Mouse (Mus musculus): ENCODE measurements at regions not wholly inside any gene's neighbourhood (a gene's known extent, or its start where the extent isn't known, plus 50 kb on each side); places are given as distances from the start of the nearest gene placed in this dataset.

GRCm38 (mm10) chr10:120587854-120588633 lies 111.8 kb upstream of the Hmga2 start:
- no peaks in the 10 kb centered on the region for H3K36me3 ChIP-seq (ENCODE audit: control insufficient read depth, insufficient read depth)
- no peaks in the 10 kb centered on the region for H3K27me3 ChIP-seq (ENCODE audit: control insufficient read depth, insufficient read depth, low read length)
- no peak overlapping the region for H3K27ac ChIP-seq (ENCODE audit: low read length)
- no peak for ATAC-seq (replicated peaks; ENCODE audit: extremely low read depth, insufficient read depth, low FRiP score)
- H3K9me3 ChIP-seq (replicated peaks; ENCODE audit: control insufficient read depth, low read length), result no peaks in the 10 kb centered on the region
- no peak overlapping the region for H3K4me2 ChIP-seq (ENCODE audit: low read depth, low read length)
- H3K4me3 ChIP-seq (ENCODE audit: low read length), result no peak overlapping the region
- 76% methylated on average over 8 of the region's 8 CpGs for WGBS
- H3K9ac ChIP-seq (ENCODE audit: low read length), result no peak overlapping the region
- H3K4me1 ChIP-seq (ENCODE audit: control insufficient read depth, insufficient read depth, low read length), result no peaks in the 10 kb centered on the region

- H3K27ac ChIP-seq (ENCODE audit: low read length), result no peak overlapping the region
- ATAC-seq (replicated peaks; ENCODE audit: extremely low read depth, insufficient read depth, low FRiP score), result no peak
- H3K4me3 ChIP-seq (ENCODE audit: low read length), result no peak overlapping the region
- no peak overlapping the region for H3K4me2 ChIP-seq (ENCODE audit: low read depth, low read length)
- no peaks in the 10 kb centered on the region for H3K36me3 ChIP-seq (ENCODE audit: control insufficient read depth, insufficient read depth)
- no peaks in the 10 kb centered on the region for H3K27me3 ChIP-seq (ENCODE audit: control insufficient read depth, insufficient read depth, low read length)
- peaks cover 6% of the 10 kb centered on the region for H3K4me1 ChIP-seq (ENCODE audit: control insufficient read depth, insufficient read depth, low read length)
- WGBS, result 80% methylated on average over 3 of the region's 3 CpGs
- H3K9me3 ChIP-seq (replicated peaks; ENCODE audit: control insufficient read depth, low read length), result no peaks in the 10 kb centered on the region
- H3K9ac ChIP-seq (ENCODE audit: low read length), result no peak overlapping the region
Measured at GRCm38 (mm10) chr10:120587179-120587578, 110.9 kb upstream of the Hmga2 start.

GRCm38 (mm10) chr10:120582497-120582896 lies 106.2 kb upstream of the Hmga2 start:
- Histone ChIP-seq H3K27ac (ENCODE audit: low read length) (no peak overlapping the region), H3K27me3 (ENCODE audit: control insufficient read depth, insufficient read depth, low read length) (no peaks in the 10 kb centered on the region), H3K4me1 (ENCODE audit: control insufficient read depth, insufficient read depth, low read length) (peaks cover 7% of the 10 kb centered on the region), H3K4me2 (ENCODE audit: low read depth, low read length) (peak overlapping the region; percentile 47), H3K36me3 (ENCODE audit: control insufficient read depth, insufficient read depth) (no peaks in the 10 kb centered on the region), H3K9ac (ENCODE audit: low read length) (no peak overlapping the region), H3K4me3 (ENCODE audit: low read length) (no peak overlapping the region), H3K9me3 (replicated peaks; ENCODE audit: control insufficient read depth, low read length) (no peaks in the 10 kb centered on the region)
- 10% methylated on average over 7 of the region's 7 CpGs for WGBS
- ATAC-seq (replicated peaks; ENCODE audit: extremely low read depth, insufficient read depth, low FRiP score), result no peak

- peaks cover 7% of the 10 kb centered on the region for H3K4me1 ChIP-seq (ENCODE audit: control insufficient read depth, insufficient read depth, low read length)
- WGBS, result 87% methylated on average over 6 of the region's 6 CpGs
- ATAC-seq (replicated peaks; ENCODE audit: extremely low read depth, insufficient read depth, low FRiP score), result no peak
- no peaks in the 10 kb centered on the region for H3K9me3 ChIP-seq (replicated peaks; ENCODE audit: control insufficient read depth, low read length)
- H3K9ac ChIP-seq (ENCODE audit: low read length), result no peak overlapping the region
- H3K36me3 ChIP-seq (ENCODE audit: control insufficient read depth, insufficient read depth), result no peaks in the 10 kb centered on the region
- H3K27ac ChIP-seq (ENCODE audit: low read length), result no peak overlapping the region
- no peaks in the 10 kb centered on the region for H3K27me3 ChIP-seq (ENCODE audit: control insufficient read depth, insufficient read depth, low read length)
- H3K4me2 ChIP-seq (ENCODE audit: low read depth, low read length), result no peak overlapping the region
- H3K4me3 ChIP-seq (ENCODE audit: low read length), result no peak overlapping the region
Measured at GRCm38 (mm10) chr10:120581547-120581946, 105.3 kb upstream of the Hmga2 start.

GRCm38 (mm10) chr10:120576886-120577285 lies 100.6 kb upstream of the Hmga2 start:
- H3K27me3 ChIP-seq (ENCODE audit: control insufficient read depth, insufficient read depth, low read length), result no peaks in the 10 kb centered on the region
- no peaks in the 10 kb centered on the region for H3K9me3 ChIP-seq (replicated peaks; ENCODE audit: control insufficient read depth, low read length)
- no peak overlapping the region for H3K4me2 ChIP-seq (ENCODE audit: low read depth, low read length)
- H3K4me3 ChIP-seq (ENCODE audit: low read length), result no peak overlapping the region
- no peak overlapping the region for H3K27ac ChIP-seq (ENCODE audit: low read length)
- no peak overlapping the region for H3K9ac ChIP-seq (ENCODE audit: low read length)
- WGBS, result 61% methylated on average over 5 of the region's 5 CpGs
- H3K4me1 ChIP-seq (ENCODE audit: control insufficient read depth, insufficient read depth, low read length), result 0 out of 2 replicates have a peak, but pooled peaks cover 2% of the 10 kb centered on the region
- H3K36me3 ChIP-seq (ENCODE audit: control insufficient read depth, insufficient read depth), result no peaks in the 10 kb centered on the region
- no peak for ATAC-seq (replicated peaks; ENCODE audit: extremely low read depth, insufficient read depth, low FRiP score)

- Histone ChIP-seq H3K4me3 (ENCODE audit: low read length) (no peak overlapping the region), H3K4me1 (ENCODE audit: control insufficient read depth, insufficient read depth, low read length) (0 out of 2 replicates have a peak, but pooled peaks cover 2% of the 10 kb centered on the region), H3K4me2 (ENCODE audit: low read depth, low read length) (no peak overlapping the region), H3K36me3 (ENCODE audit: control insufficient read depth, insufficient read depth) (no peaks in the 10 kb centered on the region), H3K9me3 (replicated peaks; ENCODE audit: control insufficient read depth, low read length) (no peaks in the 10 kb centered on the region), H3K27ac (ENCODE audit: low read length) (no peak overlapping the region), H3K27me3 (ENCODE audit: control insufficient read depth, insufficient read depth, low read length) (no peaks in the 10 kb centered on the region), H3K9ac (ENCODE audit: low read length) (no peak overlapping the region)
- ATAC-seq (replicated peaks; ENCODE audit: extremely low read depth, insufficient read depth, low FRiP score), result no peak
- 37% methylated on average over 4 of the region's 4 CpGs for WGBS
Measured at GRCm38 (mm10) chr10:120576148-120576547, 99.9 kb upstream of the Hmga2 start.

GRCm38 (mm10) chr10:120571340-120571739 lies 95.1 kb upstream of the Hmga2 start:
- ATAC-seq (replicated peaks; ENCODE audit: extremely low read depth, insufficient read depth, low FRiP score), result no peak
- WGBS, result 10% methylated on average over 6 of the region's 6 CpGs
- Histone ChIP-seq H3K4me3 (ENCODE audit: low read length) (no peak overlapping the region), H3K9me3 (replicated peaks; ENCODE audit: control insufficient read depth, low read length) (no peaks in the 10 kb centered on the region), H3K36me3 (ENCODE audit: control insufficient read depth, insufficient read depth) (no peaks in the 10 kb centered on the region), H3K27ac (ENCODE audit: low read length) (no peak overlapping the region), H3K9ac (ENCODE audit: low read length) (no peak overlapping the region), H3K27me3 (ENCODE audit: control insufficient read depth, insufficient read depth, low read length) (no peaks in the 10 kb centered on the region), H3K4me2 (ENCODE audit: low read depth, low read length) (no peak overlapping the region), H3K4me1 (ENCODE audit: control insufficient read depth, insufficient read depth, low read length) (0 out of 2 replicates have a peak, but pooled peaks cover 2% of the 10 kb centered on the region)

- WGBS, result 97% methylated on average over 4 of the region's 4 CpGs
- no peak overlapping the region for H3K4me3 ChIP-seq (ENCODE audit: low read length)
- no peak for ATAC-seq (replicated peaks; ENCODE audit: extremely low read depth, insufficient read depth, low FRiP score)
- no peaks in the 10 kb centered on the region for H3K36me3 ChIP-seq (ENCODE audit: control insufficient read depth, insufficient read depth)
- peaks cover 10% of the 10 kb centered on the region; the same call in 1 of the 2 replicates for H3K4me1 ChIP-seq (ENCODE audit: control insufficient read depth, insufficient read depth, low read length)
- no peaks in the 10 kb centered on the region for H3K9me3 ChIP-seq (replicated peaks; ENCODE audit: control insufficient read depth, low read length)
- H3K27me3 ChIP-seq (ENCODE audit: control insufficient read depth, insufficient read depth, low read length), result no peaks in the 10 kb centered on the region
- no peak overlapping the region for H3K4me2 ChIP-seq (ENCODE audit: low read depth, low read length)
- H3K27ac ChIP-seq (ENCODE audit: low read length), result no peak overlapping the region
- no peak overlapping the region for H3K9ac ChIP-seq (ENCODE audit: low read length)
Measured at GRCm38 (mm10) chr10:120565992-120566391, 89.7 kb upstream of the Hmga2 start.

GRCm38 (mm10) chr10:120564859-120565258 lies 88.6 kb upstream of the Hmga2 start:
- H3K9ac ChIP-seq (ENCODE audit: low read length), result no peak overlapping the region

More at GRCm38 (mm10) chr10:120564859-120565258, 88.6 kb upstream of the Hmga2 start:
- H3K4me3 ChIP-seq (ENCODE audit: low read length), result no peak overlapping the region
- peak overlapping the region; percentile 31; the same call in 1 of the 2 replicates for H3K4me2 ChIP-seq (ENCODE audit: low read depth, low read length)
- H3K27me3 ChIP-seq (ENCODE audit: control insufficient read depth, insufficient read depth, low read length), result no peaks in the 10 kb centered on the region
- no peaks in the 10 kb centered on the region for H3K36me3 ChIP-seq (ENCODE audit: control insufficient read depth, insufficient read depth)
- no peak overlapping the region for H3K27ac ChIP-seq (ENCODE audit: low read length)
- 31% methylated on average over 14 of the region's 14 CpGs for WGBS
- ATAC-seq (replicated peaks; ENCODE audit: extremely low read depth, insufficient read depth, low FRiP score), result no peak
- no peaks in the 10 kb centered on the region for H3K9me3 ChIP-seq (replicated peaks; ENCODE audit: control insufficient read depth, low read length)
- peaks cover 10% of the 10 kb centered on the region; the same call in 1 of the 2 replicates for H3K4me1 ChIP-seq (ENCODE audit: control insufficient read depth, insufficient read depth, low read length)
